In genomic region chr17:35413057-35413456, GRCm38 (mm10) we compare ENCODE assay signal across 1 mouse cellular context. TPM values are rescaled to one million over a fixed set of nuclear protein-coding genes. Genes with fewer than 3 reads are reported as not detected.
"Had no signal": no experiment of that assay in that cellular context is flagged by ENCODE, and none has a peak within 500 bp of the region (broad histone marks: within the 10 kb centered on the region; RNA-seq: fewer than 3 reads in every experiment).

No protein-coding gene starts in this region.

RNA-seq across cellular contexts. Expression of gene H2-Q10, which starts 56.8 kb away (rescaled TPM):
- polyA plus RNA-seq: hindbrain, embryonic 14.5 days had no signal
